Mouse (Mus musculus) neural tube, embryonic 13.5 days (tissue): ENCODE results near the gene Cdk2ap2. TPM values are rescaled to one million over a fixed set of nuclear protein-coding genes. Genes with fewer than 3 reads are reported as not detected.

Experiments used
- ATAC-seq: fragments of 200-750 bp; cut with Nextera tagmentation; 2 replicates; pipeline ENCODE4 v1.8.0; 2017; ENCODE audit warnings: low read depth, mild to moderate bottlenecking, moderate TSS enrichment, moderate library complexity
- H3K27ac ChIP-seq: fragments of 300-500 bp; sonication (generic); replicated peaks from 2 replicates; pipeline ENCODE4 v1.5.1; 2015; ENCODE audit warnings: moderate library complexity, mild to moderate bottlenecking, inconsistent platforms
- H3K27me3 ChIP-seq: fragments of 300-500 bp; sonication (generic); 2 replicates; pipeline ENCODE4 v1.6.1; 2015; ENCODE audit warnings: mild to moderate bottlenecking, inconsistent platforms
- H3K36me3 ChIP-seq: fragments of 300-500 bp; sonication (generic); 2 replicates; pipeline ENCODE4 v1.6.1; 2015; ENCODE audit warnings: mild to moderate bottlenecking, inconsistent platforms
- H3K4me1 ChIP-seq: fragments of 300-500 bp; sonication (generic); replicated peaks from 2 replicates; pipeline ENCODE4 v1.6.1; 2015; ENCODE audit warnings: inconsistent platforms
- H3K4me2 ChIP-seq: fragments of 300-500 bp; sonication (generic); 2 replicates; pipeline ENCODE4 v1.6.1; 2015; ENCODE audit warnings: inconsistent platforms, mild to moderate bottlenecking, moderate library complexity
- H3K4me3 ChIP-seq: fragments of 300-500 bp; sonication (generic); 2 replicates; pipeline ENCODE4 v1.5.1; 2015; ENCODE audit warnings: mild to moderate bottlenecking, inconsistent platforms
- H3K9ac ChIP-seq: fragments of 300-500 bp; sonication (generic); 2 replicates; pipeline ENCODE4 v1.6.1; 2015; ENCODE audit warnings: moderate library complexity, mild to moderate bottlenecking, inconsistent platforms
- H3K9me3 ChIP-seq: fragments of 300-500 bp; sonication (generic); 2 replicates; pipeline ENCODE4 v1.6.1; 2016; ENCODE audit warnings: inconsistent platforms
- WGBS: fragments of 180-500 bp; shearing (Covaris S2); methylation state at CpG from one replicate; pipeline ENCODE4 v1.1.7; 2015; 5-methylcytosine and 5-hydroxymethylcytosine counted together
- polyA plus RNA-seq: library from polyadenylated mRNA; unstranded; fragments of >200 nt; fragmentation: Nextera tagmentation; extraction: Ambion mirVana; gene quantifications from 2 replicates; pipeline ENCODE4 v1.2.1, GENCODE M21; 2015

Gene Cdk2ap2
- polyA plus RNA-seq, 1 experiment from 2014 or later, result 86.4 TPM

- Histone ChIP-seq H3K4me2 (no peak overlapping the region), H3K9ac (0 out of 2 replicates have a peak overlapping the region, but pooled peaks have one; percentile 94), H3K27ac (no peak overlapping the region), H3K27me3 (no peaks in the 10 kb centered on the region), H3K9me3 (no peaks in the 10 kb centered on the region), H3K4me3 (no peak overlapping the region), H3K36me3 (peaks cover 20% of the 10 kb centered on the region), H3K4me1 (peaks cover 23% of the 10 kb centered on the region)
- ATAC-seq, result no peak
- WGBS, result 63% methylated on average over 3 of the region's 3 CpGs
Measured at GRCm38 (mm10) chr19:4147022-4147405, 50.0 kb downstream of the Cdk2ap2 start.

GRCm38 (mm10) chr19:4147782-4148490, 51.0 kb downstream of the Cdk2ap2 start:
- Histone ChIP-seq H3K4me1 (peaks cover 23% of the 10 kb centered on the region), H3K27me3 (no peaks in the 10 kb centered on the region), H3K4me2 (peak overlapping the region; percentile 94), H3K27ac (peak overlapping the region; percentile 77; the same call in 1 of the 2 replicates), H3K4me3 (peak overlapping the region; percentile 91), H3K36me3 (peaks cover 29% of the 10 kb centered on the region), H3K9me3 (no peaks in the 10 kb centered on the region), H3K9ac (peak overlapping the region; percentile 94)
- ATAC-seq, result peak; percentile 9
- WGBS, result 34% methylated on average over 9 of the region's 9 CpGs

- under 1% methylated on average over 33 of the region's 33 CpGs for WGBS
- Histone ChIP-seq H3K4me3 (peak within 1 kb of the TSS; percentile 91), H3K4me2 (peak within 1 kb of the TSS; percentile 94), H3K4me1 (peaks cover 23% of the 10 kb centered on the region), H3K36me3 (peaks cover 33% of the 10 kb centered on the region), H3K27me3 (no peaks in the 10 kb centered on the region), H3K27ac (peak within 1 kb of the TSS; percentile 77), H3K9ac (peak within 1 kb of the TSS; percentile 94), H3K9me3 (no peaks in the 10 kb centered on the region)
- peak; percentile 93 for ATAC-seq
Measured at GRCm38 (mm10) chr19:4148491-4148806, 51.5 kb downstream of the Cdk2ap2 start, which contains the start of gene Coro1b. Gene Coro1b (plus strand): TSS chr19:4148619.

Other genes with a start within 250 kb of the Cdk2ap2 start
- 51.5 and 54.6 TPM in 2 replicates for gene Chka, start 245.4 kb upstream of the Cdk2ap2 start, polyA plus RNA-seq
- 18.4 and 18.9 TPM in 2 replicates for gene Tcirg1, start 190.0 kb upstream of the Cdk2ap2 start, polyA plus RNA-seq
- 286 and 302 TPM in 2 replicates for gene Ndufs8, start 184.4 kb upstream of the Cdk2ap2 start, polyA plus RNA-seq
- 1.9 and 2.2 TPM in 2 replicates for gene Aldh3b1, start 167.4 kb upstream of the Cdk2ap2 start, polyA plus RNA-seq
- gene Unc93b1, start 162.0 kb upstream of the Cdk2ap2 start, polyA plus RNA-seq, result 11.8 and 13.5 TPM in 2 replicates
- not detected in 2 replicates for gene Aldh3b3, start 138.5 kb upstream of the Cdk2ap2 start, polyA plus RNA-seq
- gene Aldh3b2, start 124.9 kb upstream of the Cdk2ap2 start, polyA plus RNA-seq, result 0.14 and 0.32 TPM in 2 replicates
- 2.3 and 3.9 TPM in 2 replicates for gene Acy3, start 110.6 kb upstream of the Cdk2ap2 start, polyA plus RNA-seq
- gene Tbx10, start 104.4 kb upstream of the Cdk2ap2 start, polyA plus RNA-seq, result not detected in 2 replicates
- gene Nudt8, start 96.6 kb upstream of the Cdk2ap2 start, polyA plus RNA-seq, result 22.5 and 22.9 TPM in 2 replicates
- 4.7 and 6.0 TPM in 2 replicates for gene Gm49405, start 96.6 kb upstream of the Cdk2ap2 start, polyA plus RNA-seq
- 6.0 and 7.1 TPM in 2 replicates for gene Doc2g, start 93.9 kb upstream of the Cdk2ap2 start, polyA plus RNA-seq
- 217 and 222 TPM in 2 replicates for gene Ndufv1, start 84.4 kb upstream of the Cdk2ap2 start, polyA plus RNA-seq
- gene Gstp1, start 59.2 kb upstream of the Cdk2ap2 start, polyA plus RNA-seq, result 383 and 433 TPM in 2 replicates
- 1.5 and 1.7 TPM in 2 replicates for gene Gstp2, start 51.2 kb upstream of the Cdk2ap2 start, polyA plus RNA-seq
- gene Gstp3, start 37.6 kb upstream of the Cdk2ap2 start, polyA plus RNA-seq, result not detected in 2 replicates
- not detected in 2 replicates for gene Cabp2, start 15.6 kb upstream of the Cdk2ap2 start, polyA plus RNA-seq
- 37.0 and 37.8 TPM in 2 replicates for gene Pitpnm1, start 2.8 kb downstream of the Cdk2ap2 start, polyA plus RNA-seq
- gene Aip, start 28.7 kb downstream of the Cdk2ap2 start, polyA plus RNA-seq, result 92.4 and 94.0 TPM in 2 replicates
- not detected in 2 replicates for gene Gpr152, start 42.6 kb downstream of the Cdk2ap2 start, polyA plus RNA-seq
- gene Cabp4, start 46.9 kb downstream of the Cdk2ap2 start, polyA plus RNA-seq, result 0.14 TPM in 2 replicates
- gene Coro1b, start 51.4 kb downstream of the Cdk2ap2 start, polyA plus RNA-seq, result 119 and 120 TPM in 2 replicates
- gene Ptprcap, start 56.4 kb downstream of the Cdk2ap2 start, polyA plus RNA-seq, result 0.54 and 1.2 TPM in 2 replicates
- 62.7 and 63.6 TPM in 2 replicates for gene Rps6kb2, start 66.2 kb downstream of the Cdk2ap2 start, polyA plus RNA-seq
- 5.1 and 6.6 TPM in 2 replicates for gene Carns1, start 78.3 kb downstream of the Cdk2ap2 start, polyA plus RNA-seq
- 0.80 and 0.88 TPM in 2 replicates for gene Tbc1d10c, start 94.1 kb downstream of the Cdk2ap2 start, polyA plus RNA-seq
- gene Ppp1ca, start 94.9 kb downstream of the Cdk2ap2 start, polyA plus RNA-seq, result 683 and 709 TPM in 2 replicates
- gene Rad9a, start 104.5 kb downstream of the Cdk2ap2 start, polyA plus RNA-seq, result 23.5 and 24.9 TPM in 2 replicates
- gene Clcf1, start 117.1 kb downstream of the Cdk2ap2 start, polyA plus RNA-seq, result 0.67 and 0.79 TPM in 2 replicates
- gene AC109138.7, start 117.2 kb downstream of the Cdk2ap2 start, polyA plus RNA-seq, result not detected in 2 replicates
- gene Pold4, start 134.7 kb downstream of the Cdk2ap2 start, polyA plus RNA-seq, result 21.0 and 22.1 TPM in 2 replicates
- 7.2 and 8.2 TPM in 2 replicates for gene Ssh3, start 172.0 kb downstream of the Cdk2ap2 start, polyA plus RNA-seq
- gene Ankrd13d, start 186.0 kb downstream of the Cdk2ap2 start, polyA plus RNA-seq, result 29.8 and 33.1 TPM in 2 replicates
- 22.3 and 25.5 TPM in 2 replicates for gene Grk2, start 209.0 kb downstream of the Cdk2ap2 start, polyA plus RNA-seq